Mouse (Mus musculus) gastrocnemius, adult 18-20 months (tissue): Measurements from ENCODE around the gene Gse1. TPM values are rescaled to one million over a fixed set of nuclear protein-coding genes. Genes with fewer than 3 reads are reported as not detected.
A peak's percentile ranks its signal among the peaks of the same experiment; 100 is the strongest.

ENCODE experiments used
- DNase-seq: peaks from one replicate; pipeline ENCODE4 v3.0.0; 2021; ENCODE audit warnings: low spot score
- microRNA-seq: library from miRNA; unstranded; fragments of <30 nt; microRNA quantifications from one replicate; pipeline ENCODE4 v1.2.0, GENCODE M21; 2021
- total RNA-seq, 2 experiments: library from RNA; stranded (reverse); gene quantifications; 2 replicates each; pipeline ENCODE4 v1.2.3; 2021

Gene Gse1
- total RNA-seq, 2 experiments from 2014 or later = 28.9 to 32.6 TPM

DNA sequence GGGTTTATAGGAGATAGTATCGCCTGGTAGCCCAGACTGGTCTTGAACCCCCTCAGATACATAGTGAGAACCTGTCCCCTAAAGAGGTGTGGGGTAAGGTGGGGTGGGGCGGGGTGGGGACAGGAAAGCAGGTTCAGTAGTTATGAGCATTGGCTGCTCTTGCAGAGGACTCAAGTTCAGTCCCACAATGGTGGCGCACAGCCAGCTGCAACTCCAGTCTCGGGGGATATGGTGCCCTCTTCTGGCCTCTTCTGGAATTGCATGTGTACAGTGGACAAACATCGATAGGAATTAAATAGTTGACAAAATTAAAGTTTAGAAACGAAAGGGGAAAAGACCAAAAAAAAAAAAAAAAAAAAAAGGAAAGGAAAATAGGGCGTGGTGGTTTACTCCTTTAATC is 371.2 kb downstream of the Gse1 start:
- peak; percentile 84 for DNase-seq

DNA sequence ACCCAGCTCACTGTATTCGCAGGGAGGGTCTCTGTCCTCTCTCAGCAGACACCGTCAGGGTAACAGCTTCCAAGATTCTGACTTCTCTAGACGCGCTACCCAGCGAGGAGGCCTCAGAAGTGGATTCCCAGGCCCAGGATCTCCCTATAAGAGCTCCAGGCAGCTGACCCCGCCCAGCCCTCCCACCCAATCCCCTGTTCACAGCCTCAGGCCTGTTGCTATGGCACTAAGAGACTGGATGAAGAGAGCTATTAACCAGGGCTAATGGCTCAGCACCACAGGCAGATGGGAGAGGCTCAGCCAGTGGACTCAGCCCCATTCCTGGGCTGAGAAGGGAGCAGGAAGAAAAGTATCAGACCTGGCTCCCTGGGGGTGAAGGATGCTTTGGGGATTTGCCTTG is 374.4 kb downstream of the Gse1 start:
- DNase-seq = no peak

DNA sequence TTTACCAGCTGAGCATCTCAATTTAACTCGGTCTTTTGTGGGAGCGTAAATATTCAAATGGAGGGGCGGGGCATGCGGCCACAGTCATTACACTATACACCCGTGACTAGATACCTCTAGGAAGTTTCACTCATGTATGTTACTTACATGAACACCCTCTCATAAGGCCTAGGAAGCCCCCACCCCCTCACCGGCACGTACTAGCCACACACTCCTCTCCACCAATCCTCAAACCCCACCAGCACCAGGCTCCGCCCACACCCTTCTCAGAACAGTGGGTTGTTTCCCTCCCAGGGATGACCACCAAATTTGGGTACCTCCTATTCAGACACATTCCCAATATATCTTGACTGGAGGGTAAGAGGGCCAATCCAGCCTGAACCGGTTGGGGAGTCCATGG is 379.2 kb downstream of the Gse1 start:
- DNase-seq = no peak

DNA sequence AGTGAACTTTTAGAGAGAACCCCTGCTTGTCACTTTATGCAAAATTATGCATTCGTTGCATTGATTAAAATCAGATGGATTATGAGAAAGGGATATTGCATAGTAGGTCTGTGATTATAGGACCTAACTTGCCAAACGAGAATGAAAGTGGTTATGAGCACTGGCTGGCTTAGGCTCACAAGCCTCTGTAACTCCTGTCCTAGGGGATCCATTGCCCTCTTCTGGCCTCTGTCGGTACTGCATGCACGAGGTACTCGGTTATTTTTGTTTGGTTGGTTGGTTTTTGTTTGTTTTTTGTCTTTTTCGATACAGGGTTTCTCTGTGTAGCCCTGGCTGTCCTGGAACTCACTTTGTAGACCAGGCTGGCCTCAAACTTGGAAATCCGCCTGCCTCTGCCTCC is 379.6 kb downstream of the Gse1 start:
- peak; percentile 77 for DNase-seq

DNA sequence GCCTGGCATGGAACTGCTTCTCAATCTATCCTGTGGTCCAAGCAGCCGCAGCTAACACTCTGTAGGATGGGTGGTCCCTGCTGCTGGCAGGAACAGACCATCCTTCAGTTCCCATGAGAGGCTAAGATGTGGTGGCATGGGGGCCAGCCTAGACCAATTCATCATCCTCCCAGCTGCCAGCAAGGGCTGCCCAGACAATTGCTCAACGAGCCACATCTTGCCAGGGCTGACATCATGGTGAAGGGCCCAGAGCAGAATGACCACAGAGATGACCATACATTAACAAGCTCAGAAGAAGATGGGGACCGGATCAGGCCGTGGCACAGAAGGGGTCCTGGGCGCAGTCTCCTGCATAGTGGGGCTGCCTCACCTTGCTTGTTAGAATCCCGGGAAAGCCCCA is 382.6 kb downstream of the Gse1 start:
- DNase-seq = no peak

DNA sequence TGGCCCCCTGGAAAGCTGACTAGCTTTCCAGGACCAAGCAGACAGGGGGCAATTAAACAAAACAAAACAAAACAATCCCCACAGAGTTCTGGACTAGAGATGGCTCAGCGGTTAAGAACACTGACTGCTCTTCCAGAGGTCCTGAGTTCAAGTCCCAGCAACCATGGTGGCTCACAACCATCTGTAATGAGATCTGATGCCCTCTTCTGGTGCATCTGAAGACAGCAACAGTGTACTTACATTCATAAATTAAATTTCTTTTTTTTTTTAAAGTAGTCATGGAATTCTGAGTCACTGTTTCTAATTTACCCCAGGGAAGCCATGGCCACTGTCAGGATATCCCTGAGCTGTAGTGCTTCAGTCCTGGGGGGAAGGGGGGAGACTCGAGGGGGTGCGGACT is 386.2 kb downstream of the Gse1 start:
- no peak for DNase-seq

DNA sequence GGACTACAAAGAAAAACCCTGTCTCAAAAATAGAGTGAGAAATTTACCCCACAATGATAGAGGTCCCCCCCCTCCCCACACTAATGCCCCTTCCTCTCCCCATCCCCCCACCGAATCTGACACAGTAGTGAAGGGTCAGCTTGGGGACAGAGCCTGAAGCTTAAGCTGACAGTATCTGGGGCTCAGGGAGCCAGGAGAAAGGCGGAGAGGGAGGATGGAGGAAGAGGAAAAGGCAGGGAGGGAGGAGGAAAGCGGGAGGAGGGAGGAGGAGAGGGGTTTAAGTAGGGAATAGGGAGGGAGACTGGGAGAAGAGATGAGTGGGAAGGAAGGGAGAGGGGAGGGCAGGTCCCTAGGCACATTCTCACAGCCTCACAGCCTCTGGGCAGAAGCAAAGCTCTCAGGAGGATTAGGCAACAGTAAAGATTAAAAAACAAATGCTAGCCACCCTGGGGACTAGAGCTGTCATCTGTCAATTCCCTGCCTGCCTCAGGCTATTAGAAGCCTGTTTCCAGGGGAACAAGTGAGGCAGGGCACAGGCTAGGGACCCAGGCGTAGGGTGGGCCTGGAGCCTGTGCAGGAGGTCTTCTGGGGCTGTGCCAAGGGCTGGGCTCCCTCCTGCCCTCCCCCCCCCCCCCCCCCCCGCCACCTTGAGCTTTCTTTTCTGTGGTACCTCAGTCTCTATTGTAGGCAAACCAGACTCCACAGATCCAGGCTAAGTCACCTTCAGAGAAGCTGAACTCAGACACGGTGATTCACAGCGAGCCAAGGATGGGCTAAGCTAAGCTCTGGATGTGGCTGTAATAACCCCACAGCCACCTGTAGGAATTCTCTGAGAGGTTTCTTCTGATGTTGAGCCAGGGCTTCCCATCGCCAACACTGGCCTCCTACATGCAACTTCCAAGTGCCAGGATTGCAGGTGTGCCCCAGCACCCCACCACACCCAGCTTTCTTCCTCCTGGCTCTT is 388.7 kb downstream of the Gse1 start:
- DNase-seq = no peak

DNA sequence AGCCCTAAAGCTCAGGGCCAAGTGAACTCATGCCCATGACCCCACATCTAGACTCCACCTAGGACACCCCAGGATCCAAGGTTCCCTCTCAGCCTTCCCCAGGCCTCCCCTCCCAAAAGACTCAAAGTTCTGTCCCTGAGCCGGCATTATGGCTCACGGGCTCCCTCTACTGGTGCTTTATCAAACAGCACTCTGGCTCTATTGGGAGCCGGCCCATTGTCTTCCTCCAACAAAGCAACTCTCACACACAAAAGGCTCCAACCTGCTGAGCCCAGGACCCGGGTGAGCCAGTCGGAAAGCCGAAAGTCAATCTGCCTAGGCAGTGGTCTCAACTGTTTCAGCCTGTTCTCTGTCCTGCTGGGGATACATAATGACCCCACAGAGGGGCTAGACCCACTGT is 389.9 kb downstream of the Gse1 start:
- peak; percentile 54 for DNase-seq

DNA sequence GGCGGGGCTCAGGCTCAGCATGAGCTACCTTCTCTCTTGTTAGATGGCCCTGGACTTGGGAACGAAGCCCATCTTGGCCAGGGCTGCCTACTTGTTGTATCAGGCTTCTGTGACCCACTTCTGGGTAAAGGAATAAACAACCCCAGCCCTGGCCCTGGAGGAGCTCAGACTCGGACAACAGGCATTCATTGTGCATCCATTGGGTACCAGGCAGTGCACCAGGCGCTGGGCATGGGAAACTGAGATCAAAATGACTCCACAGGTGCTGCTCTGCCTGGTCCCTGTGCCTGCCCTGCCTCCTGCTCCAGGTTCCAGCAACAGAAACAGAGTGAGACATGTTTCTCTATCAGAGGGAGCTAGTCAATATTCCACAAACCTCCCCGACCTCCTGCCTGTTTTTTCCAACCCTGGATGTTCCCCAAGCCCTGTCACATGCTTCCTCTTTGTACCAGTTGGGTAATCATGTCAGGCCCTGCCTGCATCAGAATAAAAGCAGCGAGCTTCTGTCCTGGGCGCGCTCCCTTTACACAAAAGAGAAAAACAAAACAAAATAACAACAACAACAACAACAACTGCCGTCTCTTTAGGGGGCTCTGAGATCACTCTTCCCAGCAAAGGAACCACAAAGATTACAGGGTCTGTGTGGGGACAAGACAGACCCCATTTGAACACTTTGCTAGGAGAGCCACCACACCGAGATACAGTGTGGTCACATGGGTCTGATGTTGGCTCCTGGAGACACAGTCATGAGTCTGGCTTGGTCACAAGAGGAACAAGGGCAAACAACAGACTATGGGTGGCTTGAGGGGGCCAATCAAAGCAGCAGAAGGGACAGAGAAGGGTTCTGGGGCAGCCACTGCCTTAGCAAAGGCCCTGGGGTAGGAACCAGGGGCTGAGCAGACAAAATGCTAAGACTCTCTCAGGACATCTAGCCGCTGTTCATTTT is 391.3 kb downstream of the Gse1 start:
- DNase-seq = no peak

DNA sequence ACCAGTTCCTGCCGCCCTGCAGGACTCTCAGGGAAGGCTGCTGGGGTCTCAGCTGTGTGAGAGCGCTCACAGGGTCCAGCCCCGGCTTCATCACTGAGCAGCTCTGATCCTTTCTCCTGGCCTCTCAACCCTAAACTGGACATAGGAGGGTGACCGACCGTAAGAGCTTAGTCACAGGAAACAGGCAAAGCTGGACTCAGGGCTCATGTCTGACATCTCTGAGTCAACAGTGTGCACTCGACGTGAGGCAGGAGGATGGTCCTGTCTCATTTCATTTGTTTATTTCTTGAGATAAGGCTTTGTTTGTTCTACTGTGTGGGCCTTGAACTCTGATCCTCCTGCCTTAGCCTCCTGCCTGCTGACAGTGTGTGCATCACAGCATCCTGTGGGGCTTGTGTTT is 392.2 kb downstream of the Gse1 start:
- DNase-seq = no peak

DNA sequence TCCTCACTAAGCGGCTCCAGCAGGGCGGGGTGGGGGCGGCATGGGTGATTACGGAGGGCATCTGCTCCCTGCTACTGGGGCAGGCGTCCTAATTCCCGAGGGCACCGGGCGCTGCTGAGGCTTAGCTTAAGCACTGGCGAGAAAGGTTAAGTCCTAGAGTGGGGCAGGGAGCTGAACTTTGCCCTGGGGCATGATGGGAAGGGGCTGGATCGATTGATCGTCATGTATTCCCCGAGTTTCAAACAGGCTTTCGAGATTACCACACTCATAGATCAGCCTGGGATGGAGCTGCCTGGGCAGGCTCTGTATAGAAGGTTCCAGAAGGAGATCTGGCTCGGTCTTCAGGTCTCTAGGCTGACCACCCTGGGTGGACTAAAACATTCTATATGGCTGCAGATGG is 393.9 kb downstream of the Gse1 start:
- DNase-seq = no peak

DNA sequence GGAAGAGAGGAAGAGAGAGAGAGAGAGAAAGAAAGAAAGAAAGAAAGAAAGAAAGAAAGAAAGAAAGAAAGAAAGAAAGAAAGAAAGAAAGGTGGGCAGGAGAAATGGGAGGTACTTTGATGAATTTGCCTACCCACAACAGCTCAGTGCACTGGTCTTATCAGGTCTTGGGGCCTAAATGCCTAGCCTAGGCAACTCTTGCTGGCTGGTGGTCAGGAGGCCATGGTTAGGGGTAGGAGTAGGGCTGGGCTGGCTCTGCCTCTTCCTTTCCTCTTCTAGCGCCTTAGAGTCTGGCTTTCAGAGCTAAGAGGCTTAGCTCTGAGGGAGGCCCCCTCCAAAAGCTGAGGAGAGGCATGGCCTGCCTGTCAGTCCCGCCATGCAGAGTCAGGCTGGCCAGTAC is 395.4 kb downstream of the Gse1 start:
- no peak for DNase-seq

DNA sequence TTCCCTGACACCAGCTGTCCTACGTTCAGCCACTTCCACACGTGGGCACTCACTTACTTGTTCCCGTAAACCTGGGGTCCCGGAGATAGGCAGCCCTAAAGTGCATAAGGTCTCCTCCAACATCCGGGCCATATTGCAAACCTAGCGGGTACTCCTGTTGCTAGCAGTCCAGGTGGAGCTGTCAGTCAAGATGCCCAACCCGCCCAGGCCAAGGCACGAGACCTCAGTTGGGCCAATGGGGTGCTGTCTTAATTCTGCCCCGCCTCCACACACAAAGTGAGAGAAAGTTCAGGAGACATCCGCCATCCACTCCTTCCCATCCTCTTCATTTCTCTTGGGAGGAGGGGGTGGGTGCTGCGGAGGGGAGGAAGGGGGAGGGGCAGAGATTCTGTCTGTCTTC is 398.2 kb downstream of the Gse1 start:
- no peak for DNase-seq

DNA sequence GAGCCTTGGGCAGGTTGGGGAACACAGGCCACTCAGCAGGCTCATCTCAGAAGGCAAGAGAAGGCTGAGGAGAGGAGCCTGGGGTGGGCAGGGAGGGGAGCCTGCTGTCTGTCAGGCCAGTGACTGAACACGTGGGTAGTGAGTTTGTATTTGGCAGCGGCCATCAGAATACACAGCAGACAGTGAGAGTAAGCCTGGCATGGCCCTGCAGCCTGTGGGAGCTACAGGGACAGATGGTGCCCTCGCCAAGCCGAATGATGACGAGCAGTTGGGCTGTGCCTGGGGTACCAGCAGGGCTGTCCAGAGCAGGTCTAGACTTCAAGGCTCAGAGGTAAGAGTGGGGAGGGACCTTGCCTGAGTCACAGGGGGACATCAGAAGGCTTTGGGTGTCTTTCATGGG is 399.0 kb downstream of the Gse1 start:
- DNase-seq = no peak

DNA sequence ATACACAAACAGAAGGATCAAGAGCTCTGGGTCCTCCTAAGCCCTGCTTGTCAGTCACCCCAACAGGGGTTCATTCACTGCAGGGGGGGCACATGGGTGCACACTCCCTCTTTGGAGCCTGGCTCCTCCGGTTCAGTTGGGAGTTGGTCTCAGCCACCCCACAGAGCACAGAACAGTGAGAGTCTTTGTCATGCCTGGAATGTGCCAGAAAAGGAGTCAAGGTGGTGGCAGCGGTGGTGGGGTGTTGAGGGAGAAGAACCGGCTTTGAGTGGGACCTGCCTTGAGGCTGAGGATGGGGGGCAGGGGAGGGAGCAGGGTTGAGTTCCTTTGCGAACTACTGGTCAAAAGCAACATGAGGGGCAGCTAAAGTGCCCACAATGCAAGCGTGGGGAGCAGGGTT is 401.8 kb downstream of the Gse1 start:
- DNase-seq = no peak

DNA sequence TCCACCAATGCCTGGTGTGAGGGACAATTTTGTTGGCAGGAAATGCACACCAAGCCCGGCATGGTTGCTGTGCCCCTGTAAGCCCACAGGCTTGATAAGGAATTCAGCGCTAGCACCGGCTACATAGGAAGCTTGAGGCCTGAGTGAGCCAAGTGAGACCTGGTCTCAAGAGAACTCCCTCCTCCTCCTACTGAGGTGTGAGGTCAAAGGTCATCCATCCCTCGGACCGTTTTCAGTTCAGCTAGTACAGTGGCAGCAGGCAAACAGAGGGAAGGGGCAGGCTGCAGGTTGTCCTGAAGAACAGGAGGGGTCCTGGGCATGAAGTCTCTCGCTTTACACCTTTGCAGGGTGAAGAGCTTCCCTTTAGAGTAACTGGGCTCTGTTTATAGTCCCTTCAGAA is 402.6 kb downstream of the Gse1 start:
- no peak for DNase-seq

Small RNAs within 50 kb of the gene (microRNA-seq; reads per million reads assigned to microRNA genes)
- gene Gm22715 = not detected
- gene Mir7687 = 7.5 reads per million, percentile 19 among the genes with 10 or more reads in this experiment

Other genes with a start within 250 kb of the Gse1 start
- 10 to 100 TPM; 11.2 to 13.1 TPM for gene Crispld2, start 236.0 kb upstream of the Gse1 start, total RNA-seq
- 10 to 100 TPM; 20.4 to 24.6 TPM for gene Zdhhc7, start 127.0 kb upstream of the Gse1 start, total RNA-seq
- 10 to 100 TPM; 23.3 to 45.0 TPM for gene 6430548M08Rik, start 114.3 kb upstream of the Gse1 start, total RNA-seq
- gene Fam92b, start 51.0 kb upstream of the Gse1 start, total RNA-seq = not detected